Mouse (Mus musculus) kidney, embryonic 16.5 days (tissue): ENCODE results near the gene Ak2. TPM values are rescaled to one million over a fixed set of nuclear protein-coding genes. Genes with fewer than 3 reads are reported as not detected.
A peak's percentile ranks its signal among the peaks of the same experiment; 100 is the strongest.

Source experiments
- ATAC-seq: fragments of 200-750 bp; cut with Nextera tagmentation; 2 replicates; pipeline ENCODE4 v1.8.0; 2017; ENCODE audit warnings: moderate TSS enrichment; ENCODE audit not compliant: low FRiP score, low TSS enrichment
- H3K27ac ChIP-seq: fragments of 300-500 bp; sonication (generic); 2 replicates; pipeline ENCODE4 v1.5.1; 2014; ENCODE audit warnings: low read length
- H3K27me3 ChIP-seq: fragments of 300-500 bp; sonication (generic); 2 replicates; pipeline ENCODE4 v1.6.1; 2014; ENCODE audit warnings: low read length, control low read depth, mixed read lengths; ENCODE audit not compliant: insufficient read depth
- H3K36me3 ChIP-seq: fragments of 300-500 bp; sonication (generic); 2 replicates; pipeline ENCODE4 v1.6.1; 2014; ENCODE audit warnings: low read length, control low read depth, mixed read lengths; ENCODE audit not compliant: insufficient read depth
- H3K4me1 ChIP-seq: fragments of 300-500 bp; sonication (generic); 2 replicates; pipeline ENCODE4 v1.6.1; 2014; ENCODE audit warnings: low read length, control low read depth, mixed read lengths; ENCODE audit not compliant: insufficient read depth
- H3K4me2 ChIP-seq: fragments of 300-500 bp; sonication (generic); replicated peaks from 2 replicates; pipeline ENCODE4 v1.6.1; 2014; ENCODE audit warnings: low read depth, low read length
- H3K4me3 ChIP-seq: fragments of 300-500 bp; sonication (generic); 2 replicates; pipeline ENCODE4 v1.5.1; 2014; ENCODE audit warnings: mild to moderate bottlenecking, low read length
- H3K9ac ChIP-seq: fragments of 300-500 bp; sonication (generic); replicated peaks from 2 replicates; pipeline ENCODE4 v1.6.1; 2014; ENCODE audit warnings: low read length
- H3K9me3 ChIP-seq: fragments of 300-500 bp; sonication (generic); 2 replicates; pipeline ENCODE4 v1.6.1; 2016; ENCODE audit warnings: low read length, control low read depth
- WGBS: fragments of 180-500 bp; shearing (Covaris S2); extraction: QIAGEN DNeasy Blood & Tissue Kit; methylation state at CpG from one replicate; pipeline ENCODE4 v1.1.7; 2014; 5-methylcytosine and 5-hydroxymethylcytosine counted together
- polyA plus RNA-seq: library from polyadenylated mRNA; unstranded; fragments of >200 nt; fragmentation: Nextera tagmentation; extraction: Ambion mirVana; gene quantifications from 2 replicates; pipeline ENCODE4 v1.2.1, GENCODE M21; 2015

The Ak2 gene
- polyA plus RNA-seq, 1 experiment from 2014 or later, result 238 TPM

- ATAC-seq, result no peak
- 74% methylated on average over 7 of the region's 8 CpGs for WGBS
- 0 out of 2 replicates have a peak, but pooled peaks cover 4% of the 10 kb centered on the region for H3K4me1 ChIP-seq
Observed at GRCm38 (mm10) chr4:128970417-128970807, 21.3 kb upstream of the Ak2 start.

GRCm38 (mm10) chr4:128971065-128971694 lies 20.6 kb upstream of the Ak2 start:
- H3K9me3 ChIP-seq, result no peaks in the 10 kb centered on the region
- no peak overlapping the region for H3K9ac ChIP-seq
- H3K4me1 ChIP-seq, result 0 out of 2 replicates have a peak, but pooled peaks cover 4% of the 10 kb centered on the region
- H3K27ac ChIP-seq, result no peak overlapping the region
- no peaks in the 10 kb centered on the region for H3K27me3 ChIP-seq
- H3K4me2 ChIP-seq, result no peak overlapping the region
- peak; percentile 71 for ATAC-seq
- 33% methylated on average over 14 of the region's 14 CpGs for WGBS
- H3K4me3 ChIP-seq, result no peak overlapping the region
- no peaks in the 10 kb centered on the region for H3K36me3 ChIP-seq

More at GRCm38 (mm10) chr4:128970417-128970807, 21.3 kb upstream of the Ak2 start:
- Histone ChIP-seq H3K27me3 (no peaks in the 10 kb centered on the region), H3K9ac (no peak overlapping the region), H3K4me3 (no peak overlapping the region), H3K9me3 (no peaks in the 10 kb centered on the region), H3K27ac (no peak overlapping the region), H3K4me2 (no peak overlapping the region), H3K36me3 (no peaks in the 10 kb centered on the region)

GRCm38 (mm10) chr4:128974677-128975076 lies 17.1 kb upstream of the Ak2 start:
- H3K4me2 ChIP-seq, result no peak overlapping the region
- no peak overlapping the region for H3K9ac ChIP-seq
- WGBS, result 87% methylated on average over 8 of the region's 8 CpGs
- H3K9me3 ChIP-seq, result no peaks in the 10 kb centered on the region
- H3K4me1 ChIP-seq, result no peaks in the 10 kb centered on the region
- H3K27me3 ChIP-seq, result no peaks in the 10 kb centered on the region
- H3K4me3 ChIP-seq, result no peak overlapping the region
- H3K27ac ChIP-seq, result no peak overlapping the region
- H3K36me3 ChIP-seq, result no peaks in the 10 kb centered on the region
- no peak for ATAC-seq

- Histone ChIP-seq H3K9me3 (no peaks in the 10 kb centered on the region), H3K9ac (no peak overlapping the region), H3K36me3 (no peaks in the 10 kb centered on the region), H3K4me3 (no peak overlapping the region), H3K27ac (no peak overlapping the region), H3K27me3 (no peaks in the 10 kb centered on the region), H3K4me2 (no peak overlapping the region), H3K4me1 (no peaks in the 10 kb centered on the region)
- WGBS, result 81% methylated on average over 4 of the region's 4 CpGs
- no peak for ATAC-seq
Observed at GRCm38 (mm10) chr4:128976577-128976976, 15.2 kb upstream of the Ak2 start.

- Histone ChIP-seq H3K27ac (no peak overlapping the region), H3K4me1 (no peaks in the 10 kb centered on the region), H3K36me3 (no peaks in the 10 kb centered on the region), H3K9ac (no peak overlapping the region), H3K27me3 (no peaks in the 10 kb centered on the region), H3K4me2 (no peak overlapping the region), H3K9me3 (no peaks in the 10 kb centered on the region), H3K4me3 (no peak overlapping the region)
- no peak for ATAC-seq
- WGBS, result 83% methylated on average over 3 of the region's 3 CpGs
Observed at GRCm38 (mm10) chr4:128977217-128977616, 14.5 kb upstream of the Ak2 start.

- Histone ChIP-seq H3K9me3 (no peaks in the 10 kb centered on the region), H3K4me1 (no peaks in the 10 kb centered on the region), H3K9ac (no peak overlapping the region), H3K27ac (no peak overlapping the region), H3K36me3 (no peaks in the 10 kb centered on the region), H3K27me3 (no peaks in the 10 kb centered on the region), H3K4me3 (no peak overlapping the region), H3K4me2 (no peak overlapping the region)
- ATAC-seq, result no peak
- 38% methylated on average over 1 of the region's 1 CpGs for WGBS
Observed at GRCm38 (mm10) chr4:128978634-128979033, 13.1 kb upstream of the Ak2 start.

- H3K27ac ChIP-seq, result no peak overlapping the region
- H3K4me1 ChIP-seq, result no peaks in the 10 kb centered on the region
- no peaks in the 10 kb centered on the region for H3K27me3 ChIP-seq
- no peak overlapping the region for H3K4me2 ChIP-seq
- no peaks in the 10 kb centered on the region for H3K9me3 ChIP-seq
- H3K36me3 ChIP-seq, result no peaks in the 10 kb centered on the region
- no peak overlapping the region for H3K4me3 ChIP-seq
- no peak overlapping the region for H3K9ac ChIP-seq
- ATAC-seq, result no peak
- WGBS, result 67% methylated on average over 12 of the region's 12 CpGs
Observed at GRCm38 (mm10) chr4:128980890-128981832, 10.6 kb upstream of the Ak2 start.

GRCm38 (mm10) chr4:128981833-128982180 lies 10.0 kb upstream of the Ak2 start:
- Histone ChIP-seq H3K36me3 (no peaks in the 10 kb centered on the region), H3K4me2 (no peak overlapping the region), H3K4me3 (no peak overlapping the region), H3K27ac (no peak overlapping the region), H3K27me3 (no peaks in the 10 kb centered on the region), H3K4me1 (no peaks in the 10 kb centered on the region), H3K9ac (no peak overlapping the region), H3K9me3 (no peaks in the 10 kb centered on the region)
- ATAC-seq, result no peak
- 56% methylated on average over 11 of the region's 11 CpGs for WGBS

GRCm38 (mm10) chr4:128983151-128983550 lies 8.6 kb upstream of the Ak2 start:
- no peak overlapping the region for H3K27ac ChIP-seq
- no peaks in the 10 kb centered on the region for H3K4me1 ChIP-seq
- no peak overlapping the region for H3K9ac ChIP-seq
- no peak for ATAC-seq
- WGBS, result 84% methylated on average over 2 of the region's 2 CpGs
- H3K36me3 ChIP-seq, result no peaks in the 10 kb centered on the region
- no peak overlapping the region for H3K4me2 ChIP-seq
- H3K9me3 ChIP-seq, result no peaks in the 10 kb centered on the region
- H3K4me3 ChIP-seq, result no peak overlapping the region
- no peaks in the 10 kb centered on the region for H3K27me3 ChIP-seq

GRCm38 (mm10) chr4:128983656-128984055 lies 8.1 kb upstream of the Ak2 start:
- Histone ChIP-seq H3K4me3 (no peak overlapping the region), H3K27me3 (no peaks in the 10 kb centered on the region), H3K9ac (no peak overlapping the region), H3K27ac (no peak overlapping the region), H3K9me3 (no peaks in the 10 kb centered on the region), H3K4me1 (no peaks in the 10 kb centered on the region), H3K4me2 (no peak overlapping the region), H3K36me3 (no peaks in the 10 kb centered on the region)
- no peak for ATAC-seq
- WGBS, result 50% methylated on average over 2 of the region's 2 CpGs
